Mouse (Mus musculus) intestine, embryonic 16.5 days (tissue): Measurements from ENCODE around the gene Nsd2. TPM values are rescaled to one million over a fixed set of nuclear protein-coding genes. Genes with fewer than 3 reads are reported as not detected.
"Not testable (repeated sequence)": the region's sequence is repeated elsewhere in the genome, so short reads cannot be mapped to it uniquely, and the experiment has no call there.

ENCODE experiments used
- ATAC-seq: fragments of 200-750 bp; cut with Nextera tagmentation; 2 replicates; pipeline ENCODE4 v1.8.0; 2017; ENCODE audit warnings: moderate TSS enrichment, moderate library complexity
- H3K27ac ChIP-seq: fragments of 300-500 bp; sonication (generic); 2 replicates; pipeline ENCODE4 v1.5.1; 2014; ENCODE audit warnings: mild to moderate bottlenecking, low read length
- H3K27me3 ChIP-seq: fragments of 300-500 bp; sonication (generic); replicated peaks from 2 replicates; pipeline ENCODE4 v1.6.1; 2014; ENCODE audit warnings: low read length, control low read depth, mixed read lengths; ENCODE audit not compliant: control insufficient read depth, insufficient read depth
- H3K36me3 ChIP-seq: fragments of 300-500 bp; sonication (generic); 2 replicates; pipeline ENCODE4 v1.6.1; 2014; ENCODE audit warnings: low read length, control low read depth; ENCODE audit not compliant: control insufficient read depth, insufficient read depth
- H3K4me1 ChIP-seq: fragments of 300-500 bp; sonication (generic); 2 replicates; pipeline ENCODE4 v1.6.1; 2014; ENCODE audit warnings: low read length, control low read depth, mixed read lengths; ENCODE audit not compliant: control insufficient read depth, insufficient read depth
- H3K4me2 ChIP-seq: fragments of 300-500 bp; sonication (generic); 2 replicates; pipeline ENCODE4 v1.6.1; 2014; ENCODE audit warnings: low read depth, low read length, control low read depth
- H3K4me3 ChIP-seq: fragments of 300-500 bp; sonication (generic); 2 replicates; pipeline ENCODE4 v1.5.1; 2014; ENCODE audit warnings: mild to moderate bottlenecking, low read length
- H3K9ac ChIP-seq: fragments of 300-500 bp; sonication (generic); 2 replicates; pipeline ENCODE4 v1.6.1; 2014; ENCODE audit warnings: low read depth, low read length
- H3K9me3 ChIP-seq: fragments of 300-500 bp; sonication (generic); 2 replicates; pipeline ENCODE4 v1.6.1; 2016; ENCODE audit warnings: low read length, control low read depth; ENCODE audit not compliant: control insufficient read depth
- WGBS: fragments of 180-500 bp; shearing (Covaris S2); extraction: QIAGEN DNeasy Blood & Tissue Kit; methylation state at CpG from one replicate; pipeline ENCODE4 v1.1.7; 2014; 5-methylcytosine and 5-hydroxymethylcytosine counted together
- polyA plus RNA-seq: library from polyadenylated mRNA; unstranded; fragments of >200 nt; fragmentation: Nextera tagmentation; extraction: Ambion mirVana; gene quantifications from 2 replicates; pipeline ENCODE4 v1.2.1, GENCODE M21; 2015

The Nsd2 gene
- polyA plus RNA-seq, 1 experiment from 2014 or later = 22.5 TPM

GRCm38 (mm10) chr5:33916616-33917015, 96.1 kb downstream of the Nsd2 start:
- not testable (repeated sequence) for H3K27me3 ChIP-seq, H3K9me3 ChIP-seq, H3K9ac ChIP-seq, ATAC-seq, H3K4me1 ChIP-seq, H3K27ac ChIP-seq, H3K4me3 ChIP-seq, H3K4me2 ChIP-seq
- 97% methylated on average over 2 of the region's 2 CpGs for WGBS
- peaks cover 29% of the 10 kb centered on the region for H3K36me3 ChIP-seq

DNA sequence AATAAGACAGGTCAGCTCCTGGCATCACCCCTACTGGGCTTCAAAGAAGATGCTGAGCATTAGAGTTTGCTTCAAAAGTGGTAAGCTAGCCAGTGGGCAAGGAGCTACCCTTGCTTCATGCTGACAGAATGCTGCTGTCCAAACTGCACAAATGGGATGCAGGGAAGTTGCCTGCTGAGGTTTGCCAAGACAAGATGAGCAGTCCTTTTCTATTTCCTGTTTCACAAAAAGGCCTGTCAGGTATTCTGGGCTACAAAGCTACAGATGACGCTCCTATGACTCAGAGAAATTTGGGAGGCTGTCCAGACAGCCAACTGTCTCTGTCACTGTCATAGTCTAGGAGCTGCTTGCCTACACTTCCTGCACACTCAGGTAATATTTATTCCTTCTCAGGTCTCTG, 98.9 kb downstream of the Nsd2 start:
- no peak overlapping the region for H3K4me2 ChIP-seq
- no peaks in the 10 kb centered on the region for H3K27me3 ChIP-seq
- no peaks in the 10 kb centered on the region for H3K4me1 ChIP-seq
- 90% methylated on average over 1 of the region's 1 CpGs for WGBS
- H3K9ac ChIP-seq = no peak overlapping the region
- no peak for ATAC-seq
- H3K4me3 ChIP-seq = no peak overlapping the region
- no peak overlapping the region for H3K27ac ChIP-seq
- H3K9me3 ChIP-seq = no peaks in the 10 kb centered on the region
- H3K36me3 ChIP-seq = peaks cover 23% of the 10 kb centered on the region

DNA sequence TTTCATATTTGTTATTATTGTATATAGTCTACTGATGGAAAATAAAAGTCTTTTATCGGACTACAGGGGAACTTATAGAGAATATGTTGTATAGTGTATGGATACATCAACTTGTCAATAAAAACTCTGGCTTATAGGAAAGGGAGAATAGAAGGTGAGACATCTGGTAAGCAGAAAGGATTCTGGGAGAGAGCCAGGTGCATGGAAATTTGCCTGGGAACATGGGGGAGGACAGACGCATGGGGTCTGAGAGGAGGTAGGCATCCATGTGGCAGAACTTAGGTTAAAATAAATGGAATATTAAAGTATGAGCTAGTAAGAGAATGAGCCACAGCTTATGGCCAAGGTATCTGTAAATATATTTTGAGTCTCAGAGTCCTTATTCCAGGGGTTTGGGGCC, 99.5 kb downstream of the Nsd2 start:
- 94% methylated on average over 2 of the region's 2 CpGs for WGBS
- H3K36me3 ChIP-seq = peaks cover 23% of the 10 kb centered on the region

DNA sequence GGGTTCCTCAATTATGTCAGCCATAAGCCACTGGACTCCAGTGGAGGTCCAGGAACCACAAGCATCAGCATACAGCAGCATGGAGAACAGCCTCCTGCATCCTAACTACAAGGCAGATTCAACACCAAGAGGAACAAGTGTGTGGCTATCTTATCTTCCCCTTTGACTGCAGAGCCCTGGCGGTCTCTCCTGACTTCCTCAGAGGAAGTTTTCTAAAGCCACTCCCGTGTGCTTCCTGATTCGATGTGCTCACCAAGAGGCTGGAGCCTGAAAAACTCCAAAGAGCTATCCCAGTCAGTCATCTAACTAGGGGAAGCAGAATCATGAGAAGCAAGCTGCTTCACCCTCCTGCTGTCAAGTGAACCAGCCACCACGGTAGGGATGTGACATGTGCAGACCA, 100.4 kb downstream of the Nsd2 start:
- Histone ChIP-seq H3K9me3 (no peaks in the 10 kb centered on the region), H3K9ac (no peak overlapping the region), H3K27me3 (no peaks in the 10 kb centered on the region), H3K4me3 (no peak overlapping the region), H3K36me3 (peaks cover 19% of the 10 kb centered on the region), H3K4me2 (no peak overlapping the region), H3K27ac (no peak overlapping the region), H3K4me1 (no peaks in the 10 kb centered on the region)
- WGBS = 81% methylated on average over 4 of the region's 4 CpGs
- no peak for ATAC-seq

More for the DNA sequence above, 99.5 kb downstream of the Nsd2 start:
- no peak overlapping the region for H3K27ac ChIP-seq
- no peaks in the 10 kb centered on the region for H3K4me1 ChIP-seq
- H3K4me3 ChIP-seq = no peak overlapping the region
- H3K27me3 ChIP-seq = no peaks in the 10 kb centered on the region
- H3K9ac ChIP-seq = no peak overlapping the region
- no peak for ATAC-seq
- no peak overlapping the region for H3K4me2 ChIP-seq
- no peaks in the 10 kb centered on the region for H3K9me3 ChIP-seq

DNA sequence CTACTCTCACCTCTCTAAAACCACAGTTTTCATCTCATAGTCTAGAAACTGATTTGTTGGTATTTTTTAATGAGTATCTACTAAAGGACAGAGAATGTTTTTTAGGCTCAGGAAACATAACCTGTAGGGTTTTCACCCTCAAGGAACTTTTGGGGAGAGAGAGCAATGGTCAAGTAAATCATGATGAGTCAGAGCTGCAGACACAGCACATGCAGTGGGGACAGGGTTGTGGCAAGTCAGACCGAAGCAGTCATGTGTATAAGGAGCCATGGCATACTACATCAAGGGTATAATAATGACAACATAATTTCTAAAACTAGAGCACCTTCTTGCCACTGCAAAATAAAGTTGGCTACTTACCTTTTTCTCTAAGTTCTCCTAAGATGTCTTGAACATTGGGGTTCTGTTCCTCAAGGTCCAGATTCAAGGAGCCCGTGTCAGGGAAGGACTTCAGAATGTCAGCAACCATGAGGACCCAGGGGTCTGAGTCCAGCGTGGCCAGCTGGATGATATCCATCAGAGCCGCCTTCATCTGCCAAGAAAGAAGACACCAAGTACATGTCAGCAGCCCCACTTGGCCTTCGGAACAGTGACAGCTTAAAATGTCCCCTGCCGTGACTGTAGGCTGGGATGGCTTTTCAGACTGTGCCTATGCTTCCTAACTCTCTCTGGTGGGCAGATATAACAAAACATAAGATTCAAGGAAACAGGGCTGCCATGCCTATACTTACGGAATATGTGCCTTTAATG, 101.1 kb downstream of the Nsd2 start:
- Histone ChIP-seq H3K4me1 (no peaks in the 10 kb centered on the region), H3K4me3 (no peak overlapping the region), H3K36me3 (peaks cover 14% of the 10 kb centered on the region; the same call in 1 of the 2 replicates), H3K4me2 (no peak overlapping the region), H3K27me3 (no peaks in the 10 kb centered on the region), H3K27ac (no peak overlapping the region), H3K9ac (no peak overlapping the region), H3K9me3 (no peaks in the 10 kb centered on the region)
- WGBS = 86% methylated on average over 7 of the region's 7 CpGs
- no peak for ATAC-seq

GRCm38 (mm10) chr5:33922566-33922965, 102.0 kb downstream of the Nsd2 start:
- Histone ChIP-seq H3K4me3 (no peak overlapping the region), H3K4me1 (no peaks in the 10 kb centered on the region), H3K27me3 (no peaks in the 10 kb centered on the region), H3K36me3 (peaks cover 17% of the 10 kb centered on the region; the same call in 1 of the 2 replicates), H3K9me3 (no peaks in the 10 kb centered on the region), H3K27ac (no peak overlapping the region), H3K9ac (no peak overlapping the region), H3K4me2 (no peak overlapping the region)
- ATAC-seq = no peak
- 53% methylated on average over 2 of the region's 2 CpGs for WGBS

DNA sequence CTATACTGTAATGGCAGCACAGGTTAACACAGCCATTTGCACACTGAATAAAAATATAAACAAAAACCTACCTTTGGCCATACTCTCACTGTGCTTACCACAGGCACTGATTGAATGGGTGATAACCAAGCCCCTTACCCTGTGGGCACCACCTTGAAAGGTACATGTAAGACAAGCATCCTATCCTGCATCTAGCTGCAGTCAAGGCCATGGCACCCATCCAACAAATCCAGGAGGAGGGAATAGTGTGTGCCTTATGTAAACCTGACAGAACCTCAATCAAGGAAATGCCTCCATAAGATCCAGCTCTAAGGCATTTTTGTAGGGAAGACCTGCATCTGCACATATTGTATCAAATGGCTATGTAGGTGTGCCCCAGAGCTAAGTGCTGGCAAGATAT, 105.6 kb downstream of the Nsd2 start:
- H3K4me1 ChIP-seq = no peaks in the 10 kb centered on the region
- H3K27ac ChIP-seq = no peak overlapping the region
- H3K4me3 ChIP-seq = no peak overlapping the region
- H3K27me3 ChIP-seq = no peaks in the 10 kb centered on the region
- H3K36me3 ChIP-seq = peaks cover 18% of the 10 kb centered on the region
- H3K9ac ChIP-seq = no peak overlapping the region
- no peak for ATAC-seq
- peaks cover 3% of the 10 kb centered on the region; the same call in 1 of the 2 replicates for H3K9me3 ChIP-seq
- H3K4me2 ChIP-seq = no peak overlapping the region

DNA sequence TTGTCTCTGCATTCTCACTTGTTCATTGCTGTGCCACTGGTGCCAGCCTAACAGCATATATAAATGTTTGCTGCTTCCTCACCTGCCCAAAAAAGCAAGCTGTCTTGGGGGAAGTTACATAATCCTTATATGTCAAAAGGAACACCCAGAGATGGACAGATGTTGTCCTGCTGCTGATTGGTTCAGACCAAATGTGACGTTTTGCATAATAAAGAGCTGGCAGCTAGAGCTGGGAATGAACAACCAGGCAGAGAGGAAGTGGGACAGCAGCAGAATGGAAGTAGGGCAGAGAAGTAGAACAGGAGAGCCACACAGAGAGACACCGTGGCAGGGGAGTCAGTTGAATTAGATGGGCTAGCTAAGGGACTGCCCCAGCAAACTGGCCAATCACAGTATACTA, 111.9 kb downstream of the Nsd2 start:
- ATAC-seq = no peak
- H3K36me3 ChIP-seq = peaks cover 15% of the 10 kb centered on the region
- H3K4me1 ChIP-seq = peaks cover 11% of the 10 kb centered on the region
- no peak overlapping the region for H3K9ac ChIP-seq
- H3K9me3 ChIP-seq = peaks cover 3% of the 10 kb centered on the region; the same call in 1 of the 2 replicates
- no peak overlapping the region for H3K4me2 ChIP-seq
- 82% methylated on average over 2 of the region's 2 CpGs for WGBS
- H3K27ac ChIP-seq = no peak overlapping the region
- H3K4me3 ChIP-seq = no peak overlapping the region
- H3K27me3 ChIP-seq = no peaks in the 10 kb centered on the region

GRCm38 (mm10) chr5:33934081-33934480, 113.6 kb downstream of the Nsd2 start:
- Histone ChIP-seq H3K4me1 (peaks cover 11% of the 10 kb centered on the region), H3K9ac (0 out of 2 replicates have a peak overlapping the region, but pooled peaks have one; percentile 3), H3K27ac (no peak overlapping the region), H3K9me3 (no peaks in the 10 kb centered on the region), H3K36me3 (peaks cover 13% of the 10 kb centered on the region), H3K4me2 (peak overlapping the region; percentile 38; the same call in 1 of the 2 replicates), H3K27me3 (no peaks in the 10 kb centered on the region), H3K4me3 (no peak overlapping the region)
- no peak for ATAC-seq
- WGBS = 89% methylated on average over 2 of the region's 2 CpGs

- Histone ChIP-seq H3K4me1 (peaks cover 11% of the 10 kb centered on the region), H3K4me3 (peak overlapping the region; percentile 94), H3K9me3 (no peaks in the 10 kb centered on the region), H3K27ac (no peak overlapping the region), H3K4me2 (peak overlapping the region; percentile 56), H3K9ac (0 out of 2 replicates have a peak overlapping the region, but pooled peaks have one; percentile 94), H3K36me3 (peaks cover 6% of the 10 kb centered on the region), H3K27me3 (no peaks in the 10 kb centered on the region)
- ATAC-seq = no peak
- 67% methylated on average over 7 of the region's 7 CpGs for WGBS
Measured at GRCm38 (mm10) chr5:33934877-33935276, 114.4 kb downstream of the Nsd2 start.
